In genomic region chr6:134916641-134917040, GRCm38 (mm10) we compare ENCODE assay signal across 8 mouse cellular contexts. TPM values are rescaled to one million over a fixed set of nuclear protein-coding genes. Genes with fewer than 3 reads are reported as not detected.
DNase-seq lines count a peak whose midpoint lies in the region; ATAC-seq and TF ChIP-seq lines count a peak whose summit lies in the region.

No protein-coding gene starts in this region.

- TF ChIP-seq CTCF in cerebellum, adult 2 months (IDR thresholded peaks at IDR 0.05; ENCODE audit: borderline replicate concordance, insufficient read depth, low read depth, low read length) = no peak
- TF ChIP-seq CTCF in heart, postnatal 0 days (IDR thresholded peaks at IDR 0.05; ENCODE audit: low read depth) = no peak

- H3K9me3 ChIP-seq in heart, postnatal 0 days (replicated peaks; ENCODE audit: control insufficient read depth, low read length) = no peaks in the 10 kb centered on the region
- no peaks in the 10 kb centered on the region for H3K9me3 ChIP-seq in limb, embryonic 12.5 days

- no peaks in the 10 kb centered on the region for H3K4me1 ChIP-seq in cerebellum, adult 2 months (ENCODE audit: control insufficient read depth, insufficient read depth, low read length)
- 0 out of 2 replicates have a peak, but pooled peaks cover 5% of the 10 kb centered on the region for H3K4me1 ChIP-seq in heart, postnatal 0 days (ENCODE audit: control insufficient read depth, insufficient read depth)
- H3K4me1 ChIP-seq in limb, embryonic 12.5 days (replicated peaks) = peaks cover 23% of the 10 kb centered on the region

- no peak for TF ChIP-seq POLR2A in cerebellum, adult 2 months (IDR thresholded peaks at IDR 0.05; ENCODE audit: borderline replicate concordance, insufficient read depth, low read length)
- no peak for TF ChIP-seq POLR2A in myocyte (IDR thresholded peaks at IDR 0.05; ENCODE audit: insufficient read length, low read depth)

- intact Hi-C loops in left cerebral cortex, postnatal 36 days (cut with DNase I) = no loop called here

- no peak for ATAC-seq in heart, postnatal 0 days (ENCODE audit: insufficient read depth, low read depth)
- ATAC-seq in limb, embryonic 12.5 days (ENCODE audit: insufficient number of reproducible peaks, insufficient read depth, low FRiP score, low TSS enrichment, low read depth) = no peak

- WGBS in cerebellum, adult 2 months = 2% methylated on average over 11 of the region's 11 CpGs
- 2% methylated on average over 11 of the region's 11 CpGs for WGBS in heart, postnatal 0 days
- WGBS in limb, embryonic 12.5 days = under 1% methylated on average over 11 of the region's 11 CpGs

- peak overlapping the region; percentile 59 for H3K4me3 ChIP-seq in cerebellum, adult 2 months (replicated peaks; ENCODE audit: insufficient read depth, low read depth, low read length)
- H3K4me3 ChIP-seq in heart, postnatal 0 days (ENCODE audit: low read depth, low read length) = peak overlapping the region; percentile 57
- peak overlapping the region; percentile 46 for H3K4me3 ChIP-seq in limb, embryonic 12.5 days (replicated peaks)
- H3K4me3 ChIP-seq in myocyte = peak overlapping the region; percentile 12

- H3K36me3 ChIP-seq in heart, postnatal 0 days (replicated peaks; ENCODE audit: control insufficient read depth, insufficient read depth, low read length) = no peaks in the 10 kb centered on the region
- no peaks in the 10 kb centered on the region for H3K36me3 ChIP-seq in limb, embryonic 12.5 days
- no peaks in the 10 kb centered on the region for H3K36me3 ChIP-seq in myocyte (ENCODE audit: control insufficient read depth, insufficient read depth)

- peak overlapping the region; percentile 83 for H3K4me2 ChIP-seq in heart, postnatal 0 days (ENCODE audit: low read depth, low read length)
- peak overlapping the region; percentile 85 for H3K4me2 ChIP-seq in limb, embryonic 12.5 days
- peak overlapping the region; percentile 79 for H3K4me2 ChIP-seq in myocyte (ENCODE audit: low read depth)

- H3K79me2 ChIP-seq in myocyte (ENCODE audit: control insufficient read depth, insufficient read depth) = peaks cover 12% of the 10 kb centered on the region

- no peak for DNase-seq in cerebellum, adult 2 months
- no peak for DNase-seq in cerebellum, postnatal 14 days
- DNase-seq in adrenal gland, postnatal 25 days = peak; percentile 5
- peak; percentile 45 for DNase-seq in heart, postnatal 0 days (ENCODE audit: low spot score)
- no peak for DNase-seq in left cerebral cortex, postnatal 36 days (ENCODE audit: low spot score in 2 of 2)
- DNase-seq in testis, postnatal 10 days (ENCODE audit: low spot score) = no peak

- H3ac ChIP-seq in myocyte (ENCODE audit: control insufficient read depth, insufficient read length) = no peak overlapping the region

- peak overlapping the region; percentile 63 for H3K9ac ChIP-seq in heart, postnatal 0 days (replicated peaks; ENCODE audit: low read depth, low read length)
- H3K9ac ChIP-seq in limb, embryonic 12.5 days (replicated peaks) = peak overlapping the region; percentile 58

- no peak for TF ChIP-seq EP300 in heart, postnatal 0 days (IDR thresholded peaks at IDR 0.05; ENCODE audit: low read depth)

- no peaks in the 10 kb centered on the region for H3K27me3 ChIP-seq in cerebellum, adult 2 months (ENCODE audit: control insufficient read depth, insufficient read depth, low read length)
- H3K27me3 ChIP-seq in heart, postnatal 0 days (ENCODE audit: control insufficient read depth, insufficient read depth, low read length) = no peaks in the 10 kb centered on the region
- H3K27me3 ChIP-seq in limb, embryonic 12.5 days = peaks cover 4% of the 10 kb centered on the region; the same call in 1 of the 2 replicates
- H3K27me3 ChIP-seq in myocyte (ENCODE audit: control insufficient read depth, insufficient read depth, insufficient read length) = no peaks in the 10 kb centered on the region

- H3K27ac ChIP-seq in cerebellum, adult 2 months (ENCODE audit: insufficient read depth, low read length) = no peak overlapping the region
- peak overlapping the region; percentile 76 for H3K27ac ChIP-seq in heart, postnatal 0 days (ENCODE audit: low read depth)
- H3K27ac ChIP-seq in limb, embryonic 12.5 days = peak overlapping the region; percentile 66

TF ChIP-seq in myocyte, 11 proteins besides CTCF, POLR2A, EP300 and RAD21:
- TF ChIP-seq MYOG (IDR thresholded peaks at IDR 0.05; ENCODE audit: control insufficient read depth in 1 of 3, insufficient read depth in 1 of 3, insufficient read length in 2 of 3, low read depth in 2 of 3) (no peak), MAX (IDR thresholded peaks at IDR 0.05; ENCODE audit: low read depth) (no peak), POLR2AphosphoS2 (IDR thresholded peaks at IDR 0.05; ENCODE audit: insufficient read length, low read depth) (no peak), REST (IDR thresholded peaks at IDR 0.05; ENCODE audit: insufficient read depth, insufficient read length) (no peak), TCF3 (IDR thresholded peaks at IDR 0.05; ENCODE audit: insufficient read length, low read depth) (no peak), USF1 (IDR thresholded peaks at IDR 0.05; ENCODE audit: low read depth) (no peak), CEBPB (IDR thresholded peaks at IDR 0.05; ENCODE audit: insufficient read depth, poor library complexity, severe bottlenecking) (no peak), E2F4 (IDR thresholded peaks at IDR 0.05; ENCODE audit: insufficient read depth) (no peak), MYOD1 (IDR thresholded peaks at IDR 0.05; ENCODE audit: control insufficient read depth in 1 of 3, insufficient read length in 2 of 3, low read depth in 2 of 3) (no peak), SRF (IDR thresholded peaks at IDR 0.05; ENCODE audit: control insufficient read depth, insufficient read length, low read depth) (no peak), TCF12 (IDR thresholded peaks at IDR 0.05; ENCODE audit: insufficient read depth, poor library complexity, severe bottlenecking) (no peak)

RNA-seq across cellular contexts. Expression of gene Cdkn1b, which starts 3.6 kb away (rescaled TPM):
- polyA plus RNA-seq in cerebellum, adult 2 months (2012; rRNA removed) = 45.6 and 52.7 TPM in 2 replicates
- total RNA-seq in adrenal gland, postnatal 25 days (2021) = 52.2 and 89.9 TPM in 2 replicates
- total RNA-seq in heart, postnatal 0 days (2014; rRNA removed; ENCODE audit: low replicate concordance) = 42.9 and 65.1 TPM in 2 replicates
- 23.7 and 27.0 TPM in 2 replicates for polyA plus RNA-seq in heart, postnatal 0 days (2015; fragmentation: Nextera tagmentation; extraction: Ambion mirVana)
- 18.5 and 18.8 TPM in 2 replicates for polyA plus RNA-seq in limb, embryonic 12.5 days (2016; fragmentation: Nextera tagmentation; extraction: Ambion mirVana)
- 27.7 TPM for polyA plus RNA-seq in myocyte (2012; fragmentation: generic; extraction: Trizol)
- 10 to 100 TPM; 41.5 to 46.0 TPM for total RNA-seq in left cerebral cortex, postnatal 36 days (2021)

RNA-seq across cellular contexts. Expression of gene Gpr19, which starts 18.3 kb away (rescaled TPM):
- polyA plus RNA-seq in cerebellum, adult 2 months (2012; rRNA removed) = 30.5 and 32.5 TPM in 2 replicates
- 8.9 and 11.3 TPM in 2 replicates for total RNA-seq in adrenal gland, postnatal 25 days (2021)
- 4.0 and 13.4 TPM in 2 replicates for total RNA-seq in heart, postnatal 0 days (2014; rRNA removed; ENCODE audit: low replicate concordance)
- polyA plus RNA-seq in heart, postnatal 0 days (2015; fragmentation: Nextera tagmentation; extraction: Ambion mirVana) = 7.6 and 9.4 TPM in 2 replicates
- 8.3 and 8.6 TPM in 2 replicates for polyA plus RNA-seq in limb, embryonic 12.5 days (2016; fragmentation: Nextera tagmentation; extraction: Ambion mirVana)
- 2.2 TPM for polyA plus RNA-seq in myocyte (2012; fragmentation: generic; extraction: Trizol)
- total RNA-seq in left cerebral cortex, postnatal 36 days (2021) = 10 to 100 TPM; 20.2 to 24.9 TPM

Comparison
In these comparisons a context has a peak if more than half of its experiments do, and no peak if none do; other contexts are left out.
1. DNase-seq: peak in adrenal gland, postnatal 25 days (single experiment) and heart, postnatal 0 days (single experiment); none in cerebellum, adult 2 months (0 of 2), cerebellum, postnatal 14 days (0 of 2), left cerebral cortex, postnatal 36 days (0 of 2) and testis, postnatal 10 days (single experiment).
2. Peak in every context shown above with its lines, with median percentiles within 50 percentile points of each other: H3K4me3 ChIP-seq and H3K4me2 ChIP-seq.